Mouse (Mus musculus): ENCODE data around the gene Msantd3. TPM values are rescaled to one million over a fixed set of nuclear protein-coding genes. Genes with fewer than 3 reads are reported as not detected.

Gene Msantd3
- total RNA-seq, 2 experiments from 2014 or later, result 25.4 to 27.6 TPM

GRCm38 (mm10) chr4:48548393-48549045 lies 8.8 kb downstream of the Msantd3 start:
- DNase-seq (ENCODE audit: low spot score in 2 of 2), result peak in 1 of 2 experiments; percentile 11
- intact Hi-C loops (cut with DNase I), result no loop called here

DNA sequence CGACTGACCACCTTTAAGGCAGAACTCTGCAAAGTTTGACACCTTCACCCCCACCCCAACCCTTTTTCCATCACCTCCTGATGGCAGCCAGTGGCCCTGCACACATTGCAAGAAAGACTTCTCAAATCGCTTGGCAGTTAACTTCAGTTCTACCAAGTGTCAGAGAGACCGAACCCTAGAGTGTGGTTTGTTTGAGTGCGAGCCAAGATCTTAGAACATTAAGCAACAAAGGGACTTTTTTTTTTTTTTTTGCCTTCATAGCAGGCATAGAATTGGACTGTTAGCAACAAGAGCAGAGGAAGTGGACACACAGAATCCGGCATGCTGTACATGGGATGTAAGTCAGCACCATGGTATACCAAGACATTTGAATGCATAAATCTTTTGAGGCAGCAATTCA lies 9.9 kb downstream of the Msantd3 start:
- intact Hi-C loops (cut with DNase I), result no loop called here
- DNase-seq (ENCODE audit: low spot score in 2 of 2), result no peak

DNA sequence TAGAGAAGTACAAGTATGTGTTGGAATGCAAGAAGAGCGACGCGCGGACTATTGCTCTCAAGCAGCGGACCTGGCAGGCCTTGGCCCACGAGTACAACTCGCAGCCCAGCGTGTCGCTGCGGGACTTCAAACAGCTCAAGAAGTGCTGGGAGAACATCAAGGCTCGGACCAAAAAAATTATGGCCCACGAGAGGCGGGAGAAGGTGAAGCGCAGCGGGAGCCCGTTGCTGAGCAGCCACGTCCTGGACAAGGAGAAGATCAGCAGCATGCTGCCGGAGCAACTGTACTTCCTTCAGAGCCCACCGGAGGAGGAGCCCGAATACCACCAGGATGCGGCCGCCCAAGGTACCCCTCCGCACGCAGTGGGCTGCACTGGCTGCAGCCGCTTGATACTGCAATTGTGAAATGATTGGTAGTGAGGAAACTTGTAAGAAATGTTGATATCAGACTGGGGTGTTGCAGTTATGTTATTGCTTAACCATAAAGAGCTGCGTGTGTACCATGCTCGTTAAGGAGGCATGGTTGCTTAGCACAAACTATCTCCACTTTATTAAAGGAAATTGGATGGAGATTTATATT lies 12.8 kb downstream of the Msantd3 start:
- intact Hi-C loops (cut with DNase I), result no loop called here
- no peak for DNase-seq (ENCODE audit: low spot score in 2 of 2)

GRCm38 (mm10) chr4:48554132-48554531 lies 14.4 kb downstream of the Msantd3 start:
- intact Hi-C loops (cut with DNase I), result no loop called here
- DNase-seq (ENCODE audit: low spot score in 2 of 2), result no peak

DNA sequence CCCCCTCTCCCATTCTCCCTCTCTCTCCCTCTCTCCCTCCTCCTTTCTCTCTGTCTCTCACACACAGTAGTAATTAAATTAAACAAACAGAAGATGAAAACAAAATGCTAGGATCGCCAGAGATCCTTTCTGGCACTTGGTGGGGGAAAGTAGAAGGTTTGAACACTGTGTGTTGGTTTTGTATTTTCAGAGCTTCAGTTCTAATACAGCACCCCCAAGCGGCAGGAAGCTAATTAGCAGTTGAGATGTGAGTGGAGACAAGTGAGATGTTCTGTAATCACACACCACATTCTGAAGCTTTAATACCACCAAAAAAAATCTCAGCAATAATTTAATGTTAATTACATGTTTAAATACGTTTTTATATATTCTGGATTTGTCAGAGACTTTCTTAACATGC lies 16.0 kb downstream of the Msantd3 start:
- intact Hi-C loops (cut with DNase I), result no loop called here
- DNase-seq (ENCODE audit: low spot score in 2 of 2), result peak; percentile 56 to 76

DNA sequence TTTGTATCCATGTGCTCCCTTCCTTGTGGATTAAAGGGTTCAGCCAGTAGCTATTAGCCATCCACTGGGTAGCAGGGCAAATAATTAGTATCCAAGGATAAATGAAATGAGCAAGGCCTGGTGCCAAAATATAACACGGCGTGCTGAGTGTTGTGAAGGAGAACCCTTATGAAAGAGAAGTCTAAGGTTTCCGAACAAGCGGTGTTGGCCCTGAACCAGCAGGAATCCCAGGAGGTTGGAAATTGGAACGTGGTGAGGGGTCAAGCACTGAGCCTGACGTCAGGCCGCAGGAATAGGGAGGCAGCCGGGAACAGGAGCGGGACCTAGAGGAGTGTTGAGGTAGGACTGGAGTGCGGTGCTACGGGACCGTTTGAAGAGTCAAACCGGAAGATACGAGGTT lies 19.9 kb downstream of the Msantd3 start:
- DNase-seq (ENCODE audit: low spot score in 2 of 2), result no peak
- intact Hi-C loops (cut with DNase I), result no loop called here

- intact Hi-C loops (cut with DNase I), result no loop called here
- DNase-seq (ENCODE audit: low spot score in 2 of 2), result no peak
Observed at GRCm38 (mm10) chr4:48561824-48562223, 22.1 kb downstream of the Msantd3 start.

DNA sequence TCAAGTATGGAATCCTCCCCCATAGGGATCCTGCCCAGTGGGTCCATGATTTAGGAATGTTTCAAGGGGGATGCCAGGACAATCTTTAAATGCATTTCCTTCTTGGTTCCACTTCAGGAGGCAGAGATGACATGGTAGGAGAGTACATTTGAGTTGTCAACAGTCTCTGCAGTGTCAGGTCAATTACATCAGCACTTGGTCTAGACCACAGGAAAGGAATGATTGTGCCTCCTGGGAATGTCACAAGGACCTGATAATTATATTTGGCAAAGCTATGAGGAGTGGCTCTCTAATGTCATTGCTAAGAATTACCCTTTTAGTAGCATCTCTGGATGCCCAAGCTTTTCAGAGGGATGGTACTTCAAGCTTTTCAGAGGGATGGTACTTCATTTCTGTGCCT lies 25.2 kb downstream of the Msantd3 start:
- intact Hi-C loops (cut with DNase I), result no loop called here
- DNase-seq (ENCODE audit: low spot score in 2 of 2), result no peak

- intact Hi-C loops (cut with DNase I), result no loop called here
- DNase-seq (ENCODE audit: low spot score in 2 of 2), result no peak
Observed at GRCm38 (mm10) chr4:48576361-48576760, 36.6 kb downstream of the Msantd3 start.

GRCm38 (mm10) chr4:48577831-48578230 lies 38.1 kb downstream of the Msantd3 start:
- intact Hi-C loops (cut with DNase I), result no loop called here
- DNase-seq (ENCODE audit: low spot score in 2 of 2), result no peak

GRCm38 (mm10) chr4:48578399-48578798 lies 38.7 kb downstream of the Msantd3 start:
- intact Hi-C loops (cut with DNase I), result no loop called here
- DNase-seq (ENCODE audit: low spot score in 2 of 2), result no peak

DNA sequence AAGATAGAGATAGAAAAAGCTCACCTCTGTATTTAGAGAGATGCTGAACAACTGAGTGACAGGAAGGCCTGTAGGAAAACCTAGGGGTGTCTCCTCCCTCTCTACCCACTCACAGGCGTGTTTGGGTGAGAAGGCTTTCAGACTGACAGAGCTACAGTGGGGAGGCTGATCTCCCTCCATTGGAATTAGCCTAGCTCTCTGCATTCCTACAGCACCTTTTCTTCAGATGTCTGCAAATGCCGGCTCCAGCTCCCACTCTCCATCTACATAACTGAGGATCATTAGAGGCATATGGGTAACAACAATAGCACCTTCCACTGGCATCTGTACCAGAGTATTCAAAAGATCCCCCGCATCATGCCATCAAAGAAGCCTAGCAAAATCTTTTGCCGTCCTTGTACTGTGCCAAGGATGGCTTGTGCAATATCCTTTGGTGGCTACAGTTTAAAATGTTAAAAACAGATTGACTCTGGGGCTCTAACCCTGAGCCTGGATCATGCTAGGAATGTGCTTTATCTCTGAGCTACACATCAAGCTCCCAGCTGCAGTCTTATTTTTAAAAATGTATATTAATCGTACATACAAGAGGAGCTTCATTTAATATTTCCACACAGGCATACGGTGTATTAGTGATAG lies 39.9 kb downstream of the Msantd3 start:
- DNase-seq (ENCODE audit: low spot score in 2 of 2), result no peak
- intact Hi-C loops (cut with DNase I), result loop anchor here (5.0 kb wide), 1 partner anchor 37 kb away; no protein-coding TSS in a partner anchor

DNA sequence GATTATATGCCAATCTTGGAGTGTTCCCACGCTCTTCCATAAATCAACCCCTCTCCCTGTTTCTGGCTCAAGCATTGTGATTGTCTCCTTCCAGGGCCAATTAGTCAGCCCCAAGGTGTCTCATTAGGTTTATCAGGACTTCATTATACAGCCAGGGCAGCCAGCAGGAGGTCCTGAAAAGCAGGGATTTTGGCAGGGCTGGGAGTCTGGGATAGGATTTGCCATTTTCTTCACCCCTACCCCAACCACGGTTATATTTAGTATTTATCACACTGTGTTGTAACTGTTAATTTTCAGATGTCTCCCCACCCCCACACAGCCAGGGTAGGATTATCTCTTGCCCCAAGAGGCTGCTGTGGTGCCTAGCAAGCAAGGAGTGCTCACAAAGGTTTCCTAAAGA lies 41.5 kb downstream of the Msantd3 start:
- intact Hi-C loops (cut with DNase I), result loop anchor here (5.0 kb wide), 1 partner anchor 39 kb away; no protein-coding TSS in a partner anchor

GRCm38 (mm10) chr4:48581993-48582392 lies 42.3 kb downstream of the Msantd3 start:
- intact Hi-C loops (cut with DNase I), result loop anchor here (5.0 kb wide), 1 partner anchor 40 kb away; no protein-coding TSS in a partner anchor
- DNase-seq (ENCODE audit: low spot score in 2 of 2), result no peak

More for the DNA sequence above, 41.5 kb downstream of the Msantd3 start:
- no peak for DNase-seq (ENCODE audit: low spot score in 2 of 2)

GRCm38 (mm10) chr4:48582941-48583340 lies 43.2 kb downstream of the Msantd3 start:
- intact Hi-C loops (cut with DNase I), result loop anchor here (5.0 kb wide), 1 partner anchor 41 kb away; no protein-coding TSS in a partner anchor
- no peak for DNase-seq (ENCODE audit: low spot score in 2 of 2)

- intact Hi-C loops (cut with DNase I), result loop anchor here (5.0 kb wide), 3 partner anchors 42 to 98 kb away; no protein-coding TSS in a partner anchor
- peak in 1 of 2 experiments; percentile 29 for DNase-seq (ENCODE audit: low spot score in 2 of 2)
Observed at GRCm38 (mm10) chr4:48584421-48585240, 44.9 kb downstream of the Msantd3 start, which contains the start of gene Tmeff1. Gene Tmeff1 (plus strand): TSS chr4:48585174.

- intact Hi-C loops (cut with DNase I), result loop anchor here (5.0 kb wide), 2 partner anchors 42 to 97 kb away; no protein-coding TSS in a partner anchor
- DNase-seq (ENCODE audit: low spot score in 2 of 2), result peak in 1 of 2 experiments; percentile 44
Observed at GRCm38 (mm10) chr4:48585241-48586098, 45.7 kb downstream of the Msantd3 start.

DNA sequence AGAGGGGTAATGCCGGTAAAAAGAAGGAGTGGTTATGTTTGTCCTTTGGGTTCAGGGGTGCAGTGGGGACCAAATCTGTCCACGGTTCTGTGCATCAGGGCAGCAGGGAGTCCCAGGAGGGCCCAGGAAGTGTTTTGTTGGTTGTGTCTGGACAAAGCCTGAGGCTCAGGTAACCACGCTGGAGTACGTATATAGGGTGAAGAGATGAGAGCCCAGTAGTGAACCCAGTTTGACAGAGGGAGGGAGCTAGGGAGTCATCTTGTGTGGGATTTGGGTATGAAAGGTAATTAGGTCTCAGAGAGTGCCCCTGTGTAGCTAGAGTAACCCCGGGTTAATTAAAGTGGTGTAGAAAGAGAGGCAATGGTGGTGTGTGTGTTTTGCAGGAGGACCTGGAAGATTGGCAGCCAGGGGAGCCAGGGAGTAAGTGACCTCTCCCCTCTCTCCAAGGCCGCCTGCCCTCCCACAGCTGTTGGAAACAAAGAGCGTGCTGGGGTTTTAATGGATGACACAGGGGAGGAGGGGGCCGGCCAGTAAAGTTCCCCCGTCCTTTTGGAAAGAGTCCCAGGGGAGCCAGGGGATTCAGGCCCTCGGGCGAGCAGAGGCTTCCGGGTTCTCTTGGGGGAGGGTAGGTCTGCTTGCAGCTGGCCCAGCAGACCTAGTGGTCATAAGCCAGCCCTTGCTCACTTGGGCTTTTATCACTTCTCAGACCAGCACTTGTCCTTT lies 46.5 kb downstream of the Msantd3 start:
- no peak for DNase-seq (ENCODE audit: low spot score in 2 of 2)
- intact Hi-C loops (cut with DNase I), result loop anchor here (5.0 kb wide), 2 partner anchors 41 to 96 kb away; no protein-coding TSS in a partner anchor
